Mouse (Mus musculus) E14TG2a.4 (cell line): Measurements from ENCODE around the gene Cdh8.

Source experiments
- CTCF ChIP-seq: conservative IDR thresholded peaks from 2 replicates; pipeline ENCODE4 v1.5.1; 2014; ENCODE audit warnings: low read length
- POU5F1 ChIP-seq: IDR thresholded peaks from 2 replicates; pipeline ENCODE4 v1.6.1; 2014; ENCODE audit warnings: low read length, borderline replicate concordance

- TF ChIP-seq CTCF (no peak), POU5F1 (no peak)
Observed at GRCm38 (mm10) chr8:99031060-99031459, 385.2 kb downstream of the Cdh8 start.
